Mouse (Mus musculus): Measurements from ENCODE around the gene Slc6a21. TPM values are rescaled to one million over a fixed set of nuclear protein-coding genes. Genes with fewer than 3 reads are reported as not detected.

The Slc6a21 gene
- total RNA-seq (2021), result under 1 TPM in 1 of 2 experiments, not detected in 1; 0.42 TPM
- long read RNA-seq, experiment 1, result 0 reads
- long read RNA-seq, experiment 2, result 0 reads

- peak; percentile 91 for DNase-seq
Measured at GRCm38 (mm10) chr7:45277136-45277760, at the start of gene Slc6a21. Slc6a21 (plus strand) TSS chr7:45277513.

GRCm38 (mm10) chr7:45228548-45228947, 48.8 kb upstream of the Slc6a21 start:
- no peak for DNase-seq

GRCm38 (mm10) chr7:45229046-45229445, 48.3 kb upstream of the Slc6a21 start:
- no peak for DNase-seq

GRCm38 (mm10) chr7:45229459-45230203, 47.7 kb upstream of the Slc6a21 start:
- DNase-seq, result no peak

GRCm38 (mm10) chr7:45231192-45231591, 46.1 kb upstream of the Slc6a21 start:
- DNase-seq, result no peak

GRCm38 (mm10) chr7:45231941-45232340, 45.4 kb upstream of the Slc6a21 start:
- no peak for DNase-seq

- DNase-seq, result no peak
Measured at GRCm38 (mm10) chr7:45232716-45233465, 44.4 kb upstream of the Slc6a21 start.

GRCm38 (mm10) chr7:45233580-45234332, 43.6 kb upstream of the Slc6a21 start:
- peak; percentile 22 for DNase-seq

- no peak for DNase-seq
Measured at GRCm38 (mm10) chr7:45234333-45234841, 42.9 kb upstream of the Slc6a21 start.

GRCm38 (mm10) chr7:45234922-45235571, 42.3 kb upstream of the Slc6a21 start:
- peak; percentile 43 for DNase-seq

GRCm38 (mm10) chr7:45235656-45236180, 41.6 kb upstream of the Slc6a21 start:
- DNase-seq, result peak; percentile 29

- no peak for DNase-seq
Measured at GRCm38 (mm10) chr7:45237747-45238699, 39.3 kb upstream of the Slc6a21 start.

GRCm38 (mm10) chr7:45238723-45239496, 38.4 kb upstream of the Slc6a21 start, which contains the start of gene Cd37:
Cd37 (minus strand) TSS chr7:45239115.
- no peak for DNase-seq

- no peak for DNase-seq
Measured at GRCm38 (mm10) chr7:45240109-45240508, 37.2 kb upstream of the Slc6a21 start.

GRCm38 (mm10) chr7:45240633-45241388, 36.5 kb upstream of the Slc6a21 start, which contains the start of gene Slc6a16:
Slc6a16 (plus strand) TSS chr7:45241085.
- peak; percentile 47 for DNase-seq

GRCm38 (mm10) chr7:45241389-45241749, 35.9 kb upstream of the Slc6a21 start:
- no peak for DNase-seq

GRCm38 (mm10) chr7:45247666-45248065, 29.6 kb upstream of the Slc6a21 start:
- no peak for DNase-seq

- no peak for DNase-seq
Measured at GRCm38 (mm10) chr7:45253806-45254205, 23.5 kb upstream of the Slc6a21 start.

Measured in adrenal gland, postnatal 10 days (tissue).